Mouse (Mus musculus) hindbrain, embryonic 12.5 days (tissue): ENCODE measurements around the gene Chst4. TPM values are rescaled to one million over a fixed set of nuclear protein-coding genes. Genes with fewer than 3 reads are reported as not detected.
A peak's percentile ranks its signal among the peaks of the same experiment; 100 is the strongest.

Experiments
- ATAC-seq: fragments of 200-750 bp; cut with Nextera tagmentation; 2 replicates; pipeline ENCODE4 v1.8.0; 2017; ENCODE audit warnings: moderate TSS enrichment; ENCODE audit not compliant: low FRiP score
- H3K27ac ChIP-seq: fragments of 300-500 bp; sonication (generic); 2 replicates; pipeline ENCODE4 v1.5.1; 2016; ENCODE audit warnings: mild to moderate bottlenecking
- H3K27me3 ChIP-seq: fragments of 300-500 bp; sonication (generic); 2 replicates; pipeline ENCODE4 v1.6.1; 2016; ENCODE audit warnings: mild to moderate bottlenecking
- H3K36me3 ChIP-seq: fragments of 300-500 bp; sonication (generic); 2 replicates; pipeline ENCODE4 v1.6.1; 2016; ENCODE audit warnings: mild to moderate bottlenecking
- H3K4me1 ChIP-seq: fragments of 300-500 bp; sonication (generic); 2 replicates; pipeline ENCODE4 v1.6.1; 2016
- H3K4me2 ChIP-seq: fragments of 300-500 bp; sonication (generic); replicated peaks from 2 replicates; pipeline ENCODE4 v1.6.1; 2016; ENCODE audit warnings: mild to moderate bottlenecking
- H3K4me3 ChIP-seq: fragments of 300-500 bp; sonication (generic); 2 replicates; pipeline ENCODE4 v1.5.1; 2016; ENCODE audit warnings: mild to moderate bottlenecking
- H3K9ac ChIP-seq: fragments of 300-500 bp; sonication (generic); 2 replicates; pipeline ENCODE4 v1.6.1; 2016; ENCODE audit warnings: mild to moderate bottlenecking, moderate library complexity
- H3K9me3 ChIP-seq: fragments of 300-500 bp; sonication (generic); replicated peaks from 2 replicates; pipeline ENCODE4 v1.6.1; 2016; ENCODE audit warnings: mild to moderate bottlenecking
- WGBS: fragments of 180-500 bp; shearing (Covaris S2); methylation state at CpG from one replicate; pipeline ENCODE4 v1.1.7; 2016; 5-methylcytosine and 5-hydroxymethylcytosine counted together
- polyA plus RNA-seq: library from polyadenylated mRNA; unstranded; fragments of >200 nt; fragmentation: Nextera tagmentation; extraction: Ambion mirVana; gene quantifications from 2 replicates; pipeline ENCODE4 v1.2.1, GENCODE M21; 2016

The Chst4 gene
- polyA plus RNA-seq = not detected in 2 replicates

GRCm38 (mm10) chr8:110039659-110040058 is at the start of gene Chst4:
Gene Chst4, minus strand, starts transcription at chr8:110039740.
- no peaks in the 10 kb centered on the region for H3K4me1 ChIP-seq
- H3K36me3 ChIP-seq = no peaks in the 10 kb centered on the region
- H3K9me3 ChIP-seq = no peaks in the 10 kb centered on the region
- ATAC-seq = no peak
- H3K27me3 ChIP-seq = no peaks in the 10 kb centered on the region
- no peak within 1 kb of the TSS for H3K4me2 ChIP-seq
- 80% methylated on average over 5 of the region's 5 CpGs for WGBS
- no peak within 1 kb of the TSS for H3K27ac ChIP-seq
- H3K4me3 ChIP-seq = no peak within 1 kb of the TSS
- no peak within 1 kb of the TSS for H3K9ac ChIP-seq

- Histone ChIP-seq H3K27me3 (no peaks in the 10 kb centered on the region), H3K36me3 (peaks cover 43% of the 10 kb centered on the region), H3K4me1 (peaks cover 5% of the 10 kb centered on the region), H3K4me3 (no peak overlapping the region), H3K9ac (no peak overlapping the region), H3K9me3 (0 out of 2 replicates have a peak, but pooled peaks cover 4% of the 10 kb centered on the region), H3K4me2 (no peak overlapping the region), H3K27ac (no peak overlapping the region)
- no peak for ATAC-seq
- WGBS = 80% methylated on average over 11 of the region's 11 CpGs
Observed at GRCm38 (mm10) chr8:110082416-110083105, 43.0 kb upstream of the Chst4 start.

- H3K4me3 ChIP-seq = peak within 1 kb of the TSS; percentile 79
- H3K27me3 ChIP-seq = no peaks in the 10 kb centered on the region
- H3K27ac ChIP-seq = no peak within 1 kb of the TSS
- WGBS = 7% methylated on average over 54 of the region's 54 CpGs
- ATAC-seq = peak; percentile 92
- peaks cover 16% of the 10 kb centered on the region for H3K36me3 ChIP-seq
- H3K4me2 ChIP-seq = peak within 1 kb of the TSS; percentile 92
- H3K9me3 ChIP-seq = no peaks in the 10 kb centered on the region
- peaks cover 5% of the 10 kb centered on the region for H3K4me1 ChIP-seq
- H3K9ac ChIP-seq = peak within 1 kb of the TSS; percentile 80
Observed at GRCm38 (mm10) chr8:110079282-110080221, 40.0 kb upstream of the Chst4 start, which contains the start of gene Zfp612. Gene Zfp612, plus strand, starts transcription at chr8:110079746.

- WGBS = 83% methylated on average over 8 of the region's 8 CpGs
Observed at GRCm38 (mm10) chr8:110074496-110074895, 35.0 kb upstream of the Chst4 start.

GRCm38 (mm10) chr8:110071600-110071999 is 32.1 kb upstream of the Chst4 start:
- no peaks in the 10 kb centered on the region for H3K4me1 ChIP-seq
- no peak overlapping the region for H3K4me2 ChIP-seq
- 16% methylated on average over 9 of the region's 9 CpGs for WGBS
- no peak overlapping the region for H3K4me3 ChIP-seq
- H3K36me3 ChIP-seq = no peaks in the 10 kb centered on the region
- no peak overlapping the region for H3K27ac ChIP-seq
- H3K27me3 ChIP-seq = no peaks in the 10 kb centered on the region
- H3K9ac ChIP-seq = no peak overlapping the region
- H3K9me3 ChIP-seq = no peaks in the 10 kb centered on the region
- no peak for ATAC-seq

More at GRCm38 (mm10) chr8:110074496-110074895, 35.0 kb upstream of the Chst4 start:
- H3K27ac ChIP-seq = no peak overlapping the region
- ATAC-seq = no peak
- H3K4me3 ChIP-seq = no peak overlapping the region
- H3K9ac ChIP-seq = no peak overlapping the region
- H3K9me3 ChIP-seq = no peaks in the 10 kb centered on the region
- no peaks in the 10 kb centered on the region for H3K36me3 ChIP-seq
- H3K27me3 ChIP-seq = no peaks in the 10 kb centered on the region
- no peaks in the 10 kb centered on the region for H3K4me1 ChIP-seq
- H3K4me2 ChIP-seq = no peak overlapping the region

GRCm38 (mm10) chr8:110069706-110070105 is 30.2 kb upstream of the Chst4 start:
- H3K4me3 ChIP-seq = no peak overlapping the region
- WGBS = 87% methylated on average over 4 of the region's 4 CpGs
- no peaks in the 10 kb centered on the region for H3K36me3 ChIP-seq
- no peaks in the 10 kb centered on the region for H3K4me1 ChIP-seq
- ATAC-seq = no peak
- no peaks in the 10 kb centered on the region for H3K9me3 ChIP-seq
- no peak overlapping the region for H3K4me2 ChIP-seq
- no peaks in the 10 kb centered on the region for H3K27me3 ChIP-seq
- no peak overlapping the region for H3K27ac ChIP-seq
- no peak overlapping the region for H3K9ac ChIP-seq

GRCm38 (mm10) chr8:110065676-110066075 is 26.1 kb upstream of the Chst4 start:
- no peak for ATAC-seq
- no peaks in the 10 kb centered on the region for H3K9me3 ChIP-seq
- H3K4me2 ChIP-seq = no peak overlapping the region
- H3K27me3 ChIP-seq = no peaks in the 10 kb centered on the region
- H3K9ac ChIP-seq = no peak overlapping the region
- H3K4me3 ChIP-seq = no peak overlapping the region
- no peak overlapping the region for H3K27ac ChIP-seq
- H3K4me1 ChIP-seq = no peaks in the 10 kb centered on the region
- WGBS = 88% methylated on average over 4 of the region's 4 CpGs
- no peaks in the 10 kb centered on the region for H3K36me3 ChIP-seq

GRCm38 (mm10) chr8:110064606-110065365 is 25.2 kb upstream of the Chst4 start:
- ATAC-seq = no peak
- H3K36me3 ChIP-seq = no peaks in the 10 kb centered on the region
- WGBS = 93% methylated on average over 18 of the region's 18 CpGs
- no peaks in the 10 kb centered on the region for H3K4me1 ChIP-seq
- H3K9me3 ChIP-seq = no peaks in the 10 kb centered on the region
- no peak overlapping the region for H3K9ac ChIP-seq
- H3K4me3 ChIP-seq = no peak overlapping the region
- no peak overlapping the region for H3K4me2 ChIP-seq
- H3K27ac ChIP-seq = no peak overlapping the region
- H3K27me3 ChIP-seq = no peaks in the 10 kb centered on the region

- 81% methylated on average over 9 of the region's 9 CpGs for WGBS
- H3K27me3 ChIP-seq = no peaks in the 10 kb centered on the region
- no peak overlapping the region for H3K4me2 ChIP-seq
- H3K4me1 ChIP-seq = no peaks in the 10 kb centered on the region
- H3K9ac ChIP-seq = no peak overlapping the region
- no peak for ATAC-seq
- no peak overlapping the region for H3K27ac ChIP-seq
- H3K4me3 ChIP-seq = no peak overlapping the region
- H3K36me3 ChIP-seq = no peaks in the 10 kb centered on the region
- no peaks in the 10 kb centered on the region for H3K9me3 ChIP-seq
Observed at GRCm38 (mm10) chr8:110064161-110064560, 24.6 kb upstream of the Chst4 start.

GRCm38 (mm10) chr8:110058207-110058606 is 18.7 kb upstream of the Chst4 start:
- H3K9me3 ChIP-seq = no peaks in the 10 kb centered on the region
- H3K4me1 ChIP-seq = no peaks in the 10 kb centered on the region
- no peaks in the 10 kb centered on the region for H3K27me3 ChIP-seq
- no peak overlapping the region for H3K4me2 ChIP-seq
- no peak overlapping the region for H3K4me3 ChIP-seq
- H3K9ac ChIP-seq = no peak overlapping the region
- ATAC-seq = no peak
- 83% methylated on average over 8 of the region's 8 CpGs for WGBS
- no peak overlapping the region for H3K27ac ChIP-seq
- no peaks in the 10 kb centered on the region for H3K36me3 ChIP-seq

- no peak overlapping the region for H3K4me3 ChIP-seq
- no peaks in the 10 kb centered on the region for H3K4me1 ChIP-seq
- H3K27ac ChIP-seq = no peak overlapping the region
- H3K9ac ChIP-seq = no peak overlapping the region
- H3K36me3 ChIP-seq = no peaks in the 10 kb centered on the region
- no peaks in the 10 kb centered on the region for H3K9me3 ChIP-seq
- WGBS = 87% methylated on average over 6 of the region's 6 CpGs
- H3K27me3 ChIP-seq = no peaks in the 10 kb centered on the region
- H3K4me2 ChIP-seq = no peak overlapping the region
- no peak for ATAC-seq
Observed at GRCm38 (mm10) chr8:110051208-110051607, 11.7 kb upstream of the Chst4 start.

GRCm38 (mm10) chr8:110040509-110040908 is 969 bp upstream of the Chst4 start:
- Histone ChIP-seq H3K27ac (no peak overlapping the region), H3K9me3 (no peaks in the 10 kb centered on the region), H3K4me3 (no peak overlapping the region), H3K4me2 (no peak overlapping the region), H3K36me3 (no peaks in the 10 kb centered on the region), H3K4me1 (no peaks in the 10 kb centered on the region), H3K27me3 (no peaks in the 10 kb centered on the region), H3K9ac (no peak overlapping the region)
- WGBS = 84% methylated on average over 4 of the region's 4 CpGs
- ATAC-seq = no peak
